Mouse (Mus musculus) heart, postnatal 25 days (tissue): Measurements from ENCODE around the gene Tbc1d10a. TPM values are rescaled to one million over a fixed set of nuclear protein-coding genes. Genes with fewer than 3 reads are reported as not detected.

Experiments used
- DNase-seq: peaks from one replicate; pipeline ENCODE4 v3.0.0; 2022; ENCODE audit warnings: low spot score
- intact Hi-C: fragments of 180-260 bp; cut with DNase I; formaldehyde crosslinking; loops from one replicate; pipeline ENCODE4 v1.15.1; 2025
- microRNA-seq: library from miRNA; unstranded; fragments of <30 nt; microRNA quantifications from one replicate; pipeline ENCODE4 v1.2.0, GENCODE M21; 2022
- total RNA-seq, 2 experiments: library from RNA; stranded (reverse); gene quantifications; 2 replicates each; pipeline ENCODE4 v1.2.3; 2021

Tbc1d10a gene
- total RNA-seq, 2 experiments from 2014 or later: 9.3 to 10.9 TPM

GRCm38 (mm10) chr11:4256846-4257607 lies 70.4 kb downstream of the Tbc1d10a start, which contains the start of gene Lif:
TSS of gene Lif (plus strand) at chr11:4257557.
- intact Hi-C loops: loop anchor here (5.0 kb wide), 1 partner anchor 70 kb away; no protein-coding TSS in a partner anchor
- no peak for DNase-seq

- intact Hi-C loops: loop anchor here (1.0 to 5.0 kb wide), 3 partner anchors 70 to 165 kb away; partner anchors contain the start of gene Rnf215
- no peak for DNase-seq
These were observed 71.2 kb downstream of the Tbc1d10a start for GRCm38 (mm10) chr11:4257756-4258155.

GRCm38 (mm10) chr11:4258657-4259082 lies 72.1 kb downstream of the Tbc1d10a start:
- intact Hi-C loops: loop anchor here (1.0 to 5.0 kb wide), 4 partner anchors 38 to 164 kb away; partner anchors contain the start of gene Rnf215
- DNase-seq: peak; percentile 62

GRCm38 (mm10) chr11:4260463-4261187 lies 74.0 kb downstream of the Tbc1d10a start:
- DNase-seq: no peak
- intact Hi-C loops: no loop called here

DNA sequence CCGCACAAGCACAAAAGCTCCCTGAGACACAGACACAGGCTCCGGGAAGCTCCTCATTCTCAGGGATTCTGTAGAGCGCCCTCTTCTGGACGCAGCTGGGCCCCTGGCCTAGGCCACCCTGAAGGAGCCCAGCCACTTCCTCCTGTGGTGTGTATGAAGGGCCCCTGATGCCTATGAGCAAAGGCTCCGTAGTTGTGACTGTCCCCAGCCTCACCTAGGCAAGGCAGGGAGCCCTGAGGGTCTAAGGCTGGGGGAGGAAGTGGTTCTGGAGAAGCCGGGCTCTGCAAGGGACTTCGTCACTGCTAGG lies 74.6 kb downstream of the Tbc1d10a start:
- intact Hi-C loops: no loop called here
- DNase-seq: no peak

GRCm38 (mm10) chr11:4261969-4262368 lies 75.4 kb downstream of the Tbc1d10a start:
- DNase-seq: no peak
- intact Hi-C loops: no loop called here

DNA sequence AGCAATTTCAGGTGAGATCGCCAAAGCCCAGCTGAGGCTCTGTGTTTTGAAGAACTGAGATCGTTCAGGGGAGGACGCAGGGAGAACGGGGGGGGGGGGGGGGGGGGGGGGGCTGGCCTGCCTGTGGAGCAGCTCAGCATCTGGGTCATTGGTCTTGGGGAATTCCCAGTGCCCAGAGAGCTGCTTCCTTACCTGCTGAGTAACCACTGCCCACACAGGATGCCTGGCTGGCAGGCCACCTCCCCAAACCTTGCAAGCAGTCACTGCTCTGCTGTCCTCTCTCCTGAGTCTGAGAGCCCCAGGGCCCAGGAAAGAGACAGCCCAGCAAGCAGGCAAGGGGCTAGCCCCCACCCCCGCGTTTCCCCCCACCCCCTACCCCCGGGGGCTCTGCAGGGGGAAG lies 76.3 kb downstream of the Tbc1d10a start:
- no peak for DNase-seq
- intact Hi-C loops: no loop called here

GRCm38 (mm10) chr11:4263296-4263695 lies 76.7 kb downstream of the Tbc1d10a start:
- intact Hi-C loops: no loop called here
- DNase-seq: no peak

- peak; percentile 67 for DNase-seq
- intact Hi-C loops: no loop called here
These were observed 77.5 kb downstream of the Tbc1d10a start for GRCm38 (mm10) chr11:4264066-4264465.

Small RNAs within 50 kb of the gene (microRNA-seq; reads per million reads assigned to microRNA genes)
- gene Mir3060: not detected

Other genes starting within 250 kb of the Tbc1d10a start
- gene Pes1, start 222.8 kb upstream of the Tbc1d10a start, total RNA-seq: 10 to 100 TPM; 28.1 to 29.8 TPM
- not detected for gene 4930556J24Rik, start 210.0 kb upstream of the Tbc1d10a start, total RNA-seq
- gene Gal3st1, start 203.2 kb upstream of the Tbc1d10a start, total RNA-seq: under 1 TPM; 0.17 to 0.31 TPM
- under 1 TPM; 0.17 to 0.34 TPM for gene Sec14l4, start 155.3 kb upstream of the Tbc1d10a start, total RNA-seq
- not detected for gene Sec14l3, start 121.9 kb upstream of the Tbc1d10a start, total RNA-seq
- 100 to 1,000 TPM; 142 to 144 TPM for gene Mtfp1, start 91.3 kb upstream of the Tbc1d10a start, total RNA-seq
- gene Sec14l2, start 63.4 kb upstream of the Tbc1d10a start, total RNA-seq: 1 to 10 TPM in 1 of 2 experiments, under 1 TPM in 1; 0.73 to 1.1 TPM
- 10 to 100 TPM; 13.2 to 13.8 TPM for gene Rnf215, start 51.6 kb upstream of the Tbc1d10a start, total RNA-seq
- gene Ccdc157, start 26.5 kb upstream of the Tbc1d10a start, total RNA-seq: 1 to 10 TPM; 5.0 to 5.3 TPM
- 10 to 100 TPM; 40.0 to 43.9 TPM for gene Sf3a1, start 26.4 kb upstream of the Tbc1d10a start, total RNA-seq
- 1 to 10 TPM; 3.8 to 7.4 TPM for gene Castor1, start 31.4 kb downstream of the Tbc1d10a start, total RNA-seq
- gene Osm, start 49.6 kb downstream of the Tbc1d10a start, total RNA-seq: not detected
- under 1 TPM; 0.17 to 0.55 TPM for gene Lif, start 70.8 kb downstream of the Tbc1d10a start, total RNA-seq